ENCODE assay signal across 13 mouse cellular contexts in the genomic region with DNA sequence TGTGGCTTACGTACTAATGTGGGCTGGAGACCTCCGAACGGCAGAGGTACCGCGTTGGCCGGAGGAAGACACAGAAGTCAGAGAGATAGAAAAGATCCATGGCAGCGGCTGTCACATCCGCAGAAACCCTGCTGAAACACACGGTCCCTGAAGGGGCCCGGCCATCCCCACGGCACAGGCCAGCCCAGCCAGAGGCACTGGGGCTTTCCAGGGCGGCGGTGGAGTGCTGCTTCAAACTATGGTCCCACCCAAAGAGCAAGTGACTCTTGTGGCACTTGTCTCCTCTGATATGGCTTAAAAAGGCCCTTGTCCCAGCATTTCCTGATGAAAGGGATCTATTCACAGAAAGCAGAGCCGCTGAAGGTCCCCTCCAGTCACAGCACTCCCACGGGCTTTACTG. TPM values are rescaled to one million over a fixed set of nuclear protein-coding genes. Genes with fewer than 3 reads are reported as not detected.
DNase-seq lines count a peak whose midpoint lies in the region; ATAC-seq and TF ChIP-seq lines count a peak whose summit lies in the region.
"Had no signal": no experiment of that assay in that cellular context is flagged by ENCODE, and none has a peak within 500 bp of the region (broad histone marks: within the 10 kb centered on the region; RNA-seq: fewer than 3 reads in every experiment).

No protein-coding gene starts in this region.

- peaks cover 95% of the 10 kb centered on the region for H3K4me1 ChIP-seq in erythroblast, embryonic 14.5 days (ENCODE audit: control insufficient read depth)
- H3K4me1 ChIP-seq in midbrain, embryonic 11.5 days (ENCODE audit: control insufficient read depth, insufficient read depth, low read length): peaks cover 19% of the 10 kb centered on the region
- H3K4me1 ChIP-seq in midbrain, postnatal 0 days (ENCODE audit: insufficient read depth, low read length): peaks cover 8% of the 10 kb centered on the region; the same call in 1 of the 2 replicates
- peaks cover 97% of the 10 kb centered on the region for H3K4me1 ChIP-seq in liver, embryonic 12.5 days
- peaks cover 37% of the 10 kb centered on the region for H3K4me1 ChIP-seq in stomach, embryonic 16.5 days (ENCODE audit: control insufficient read depth, insufficient read depth, low read length)

- no peak for ATAC-seq in erythroblast, adult 5-6 weeks (replicated peaks; ENCODE audit: low FRiP score, poor library complexity, severe bottlenecking)
- ATAC-seq in midbrain, embryonic 11.5 days (ENCODE audit: low FRiP score): no peak
- no peak for ATAC-seq in midbrain, postnatal 0 days (ENCODE audit: low FRiP score)
- ATAC-seq in liver, embryonic 12.5 days: peak; percentile 50; the same call in 1 of the 2 replicates
- no peak for ATAC-seq in stomach, embryonic 16.5 days (ENCODE audit: insufficient read depth, low FRiP score)
- ATAC-seq: forebrain, embryonic 14.5 days had no signal

- peak overlapping the region; percentile 72 for H3K4me3 ChIP-seq in erythroblast, embryonic 14.5 days (replicated peaks)
- H3K4me3 ChIP-seq in midbrain, embryonic 11.5 days (ENCODE audit: low read depth, low read length): no peak overlapping the region
- H3K4me3 ChIP-seq in midbrain, postnatal 0 days (ENCODE audit: low read depth, low read length): no peak overlapping the region
- peak overlapping the region; percentile 62 for H3K4me3 ChIP-seq in liver, embryonic 12.5 days
- H3K4me3 ChIP-seq in stomach, embryonic 16.5 days (replicated peaks; ENCODE audit: low read length): no peak overlapping the region

- H3K27ac ChIP-seq in midbrain, embryonic 11.5 days (ENCODE audit: low read depth, low read length): peak overlapping the region; percentile 20; the same call in 1 of the 2 replicates
- H3K27ac ChIP-seq in midbrain, postnatal 0 days (ENCODE audit: low read depth, low read length): no peak overlapping the region
- H3K27ac ChIP-seq in liver, embryonic 12.5 days: peak overlapping the region; percentile 97
- no peak overlapping the region for H3K27ac ChIP-seq in stomach, embryonic 16.5 days (ENCODE audit: low read length)

- TF ChIP-seq CTCF in midbrain, postnatal 0 days (IDR thresholded peaks at IDR 0.05): no peak

- DNase-seq in midbrain, embryonic 11.5 days (ENCODE audit: low spot score, missing footprints): no peak
- DNase-seq in midbrain, postnatal 0 days (ENCODE audit: low spot score): no peak
- DNase-seq in cerebellum, adult 9-11 months: no peak
- no peak for DNase-seq in gastrocnemius, postnatal 4 days (ENCODE audit: low spot score in 2 of 2)
- DNase-seq: cerebellum, adult 18-20 months; kidney, adult 18-20 months had no signal

- H3K4me2 ChIP-seq in midbrain, embryonic 11.5 days: no peak overlapping the region
- H3K4me2 ChIP-seq in midbrain, postnatal 0 days (ENCODE audit: low read depth, low read length, poor library complexity, severe bottlenecking): no peak overlapping the region
- H3K4me2 ChIP-seq in liver, embryonic 12.5 days: peak overlapping the region; percentile 85
- H3K4me2 ChIP-seq in stomach, embryonic 16.5 days (ENCODE audit: low read depth, low read length): no peak overlapping the region

- no peaks in the 10 kb centered on the region for H3K9me3 ChIP-seq in erythroblast, embryonic 14.5 days (ENCODE audit: control insufficient read depth, low read length)
- H3K9me3 ChIP-seq in midbrain, embryonic 11.5 days (ENCODE audit: control insufficient read depth, low read length): no peaks in the 10 kb centered on the region
- H3K9me3 ChIP-seq in midbrain, postnatal 0 days (ENCODE audit: low read length): no peaks in the 10 kb centered on the region
- no peaks in the 10 kb centered on the region for H3K9me3 ChIP-seq in liver, embryonic 12.5 days (replicated peaks)
- no peaks in the 10 kb centered on the region for H3K9me3 ChIP-seq in stomach, embryonic 16.5 days (replicated peaks; ENCODE audit: control insufficient read depth, low read length)

- peaks cover 90% of the 10 kb centered on the region for H3K36me3 ChIP-seq in erythroblast, embryonic 14.5 days (ENCODE audit: control insufficient read depth)
- H3K36me3 ChIP-seq in midbrain, embryonic 11.5 days (ENCODE audit: control insufficient read depth, insufficient read depth, low read length): peaks cover 4% of the 10 kb centered on the region; the same call in 1 of the 2 replicates
- peaks cover 13% of the 10 kb centered on the region; the same call in 1 of the 2 replicates for H3K36me3 ChIP-seq in midbrain, postnatal 0 days (ENCODE audit: insufficient read depth, low read length)
- peaks cover 44% of the 10 kb centered on the region for H3K36me3 ChIP-seq in liver, embryonic 12.5 days
- H3K36me3 ChIP-seq in stomach, embryonic 16.5 days (ENCODE audit: control insufficient read depth, insufficient read depth, low read length): no peaks in the 10 kb centered on the region

- H3K27me3 ChIP-seq in erythroblast, embryonic 14.5 days (ENCODE audit: control insufficient read depth): no peaks in the 10 kb centered on the region
- H3K27me3 ChIP-seq in midbrain, embryonic 11.5 days (ENCODE audit: control insufficient read depth, insufficient read depth, low read length): no peaks in the 10 kb centered on the region
- H3K27me3 ChIP-seq in midbrain, postnatal 0 days (ENCODE audit: insufficient read depth, low read length): no peaks in the 10 kb centered on the region
- H3K27me3 ChIP-seq in liver, embryonic 12.5 days (replicated peaks): no peaks in the 10 kb centered on the region
- H3K27me3 ChIP-seq in stomach, embryonic 16.5 days (ENCODE audit: control insufficient read depth, insufficient read depth, low read length): no peaks in the 10 kb centered on the region

- 62% methylated on average over 15 of the region's 15 CpGs for WGBS in midbrain, embryonic 11.5 days
- 49% methylated on average over 15 of the region's 15 CpGs for WGBS in midbrain, postnatal 0 days
- WGBS in liver, embryonic 12.5 days (ENCODE audit: insufficient replicate concordance): 44% methylated on average over 15 of the region's 15 CpGs
- WGBS in stomach, embryonic 16.5 days: 69% methylated on average over 15 of the region's 15 CpGs

- peak overlapping the region; percentile 15; the same call in 1 of the 2 replicates for H3K9ac ChIP-seq in midbrain, embryonic 11.5 days (ENCODE audit: low read length)
- H3K9ac ChIP-seq in midbrain, postnatal 0 days (replicated peaks; ENCODE audit: low read length, poor library complexity, severe bottlenecking): no peak overlapping the region
- H3K9ac ChIP-seq in liver, embryonic 12.5 days: peak overlapping the region; percentile 84
- H3K9ac ChIP-seq in stomach, embryonic 16.5 days (ENCODE audit: low read length): peak overlapping the region; percentile 40

RNA-seq across cellular contexts. Expression of gene Ssh1, which starts 19.1 kb away (rescaled TPM):
- polyA plus RNA-seq in erythroblast, embryonic 14.5 days (2012): 3.3 TPM in 2 replicates
- 55.9 and 63.5 TPM in 2 replicates for total RNA-seq in erythroblast, adult 5-6 weeks (2015; ENCODE audit: low replicate concordance)
- total RNA-seq in erythroblast, adult 5-6 weeks (2017; ENCODE audit: low replicate concordance): 60.6 and 63.8 TPM in 2 replicates
- polyA plus RNA-seq in midbrain, embryonic 11.5 days (2014; fragmentation: Nextera tagmentation; extraction: Ambion mirVana): 18.8 and 20.8 TPM in 2 replicates
- 14.0 and 14.3 TPM in 2 replicates for total RNA-seq in midbrain, postnatal 0 days (2014; rRNA removed)
- polyA plus RNA-seq in midbrain, postnatal 0 days (2015; fragmentation: Nextera tagmentation; extraction: Ambion mirVana): 9.8 and 12.4 TPM in 2 replicates
- 8.9 and 10.9 TPM in 2 replicates for polyA plus RNA-seq in liver, embryonic 12.5 days (2016; fragmentation: Nextera tagmentation; extraction: Ambion mirVana)
- polyA plus RNA-seq in stomach, embryonic 16.5 days (2015; fragmentation: Nextera tagmentation; extraction: Ambion mirVana): 8.7 and 11.9 TPM in 2 replicates
- 10 to 100 TPM; 20.2 to 21.1 TPM for total RNA-seq in gastrocnemius, postnatal 4 days (2021)

RNA-seq across cellular contexts. Expression of gene Dao, which starts 28.9 kb away (rescaled TPM):
- polyA plus RNA-seq in erythroblast, embryonic 14.5 days (2012): not detected in 2 replicates
- not detected in 2 replicates for total RNA-seq in erythroblast, adult 5-6 weeks (2015; ENCODE audit: low replicate concordance)
- total RNA-seq in erythroblast, adult 5-6 weeks (2017; ENCODE audit: low replicate concordance): not detected in 2 replicates
- polyA plus RNA-seq in midbrain, embryonic 11.5 days (2014; fragmentation: Nextera tagmentation; extraction: Ambion mirVana): not detected in 2 replicates
- total RNA-seq in midbrain, postnatal 0 days (2014; rRNA removed): not detected in 2 replicates
- 0.09 TPM in 1 of 2 replicates, not detected in the other for polyA plus RNA-seq in midbrain, postnatal 0 days (2015; fragmentation: Nextera tagmentation; extraction: Ambion mirVana)
- polyA plus RNA-seq in liver, embryonic 12.5 days (2016; fragmentation: Nextera tagmentation; extraction: Ambion mirVana): not detected in 2 replicates
- polyA plus RNA-seq in stomach, embryonic 16.5 days (2015; fragmentation: Nextera tagmentation; extraction: Ambion mirVana): 2.4 and 3.1 TPM in 2 replicates
- total RNA-seq in gastrocnemius, postnatal 4 days (2021): not detected
- total RNA-seq: neutrophil, adult 5-6 weeks had no signal
- polyA plus RNA-seq: forebrain, embryonic 14.5 days; limb, embryonic 11.5 days had no signal

Comparison
In these comparisons a context has a peak if more than half of its experiments do, and no peak if none do; other contexts are left out.
1. H3K27ac ChIP-seq: peak in midbrain, embryonic 11.5 days (single experiment) and liver, embryonic 12.5 days (single experiment); none in midbrain, postnatal 0 days (single experiment) and stomach, embryonic 16.5 days (single experiment).
2. H3K4me3 ChIP-seq: peak in erythroblast, embryonic 14.5 days (single experiment) and liver, embryonic 12.5 days (single experiment); none in midbrain, embryonic 11.5 days (single experiment), midbrain, postnatal 0 days (single experiment) and stomach, embryonic 16.5 days (single experiment).